Mouse (Mus musculus) heart, embryonic 14.5 days (tissue): ENCODE data around the gene Art4. TPM values are rescaled to one million over a fixed set of nuclear protein-coding genes. Genes with fewer than 3 reads are reported as not detected.

Experiments
- ATAC-seq: fragments of 200-750 bp; cut with Nextera tagmentation; 2 replicates; pipeline ENCODE4 v1.8.0; 2017; ENCODE audit warnings: low read depth, moderate TSS enrichment; ENCODE audit not compliant: insufficient number of reproducible peaks, insufficient read depth, low FRiP score
- H3K27ac ChIP-seq, 2 experiments: fragments of 200-500 bp in 1 of 2; fragments of 300-500 bp in 1 of 2; sonication (generic) in 1 of 2; replicated peaks in 1 of 2; 2 replicates each; pipeline ENCODE4 v1.5.1; 2012 to 2014; ENCODE audit warnings: low read depth in 2 of 2, low read length in 2 of 2, control low read depth in 1 of 2, mild to moderate bottlenecking in 1 of 2, mixed read lengths in 1 of 2; ENCODE audit not compliant: control insufficient read depth in 1 of 2, insufficient read depth in 1 of 2
- H3K27me3 ChIP-seq: fragments of 300-500 bp; sonication (generic); 2 replicates; pipeline ENCODE4 v1.6.1; 2014; ENCODE audit warnings: mild to moderate bottlenecking, low read length, control low read depth; ENCODE audit not compliant: control insufficient read depth, insufficient read depth
- H3K36me3 ChIP-seq: fragments of 300-500 bp; sonication (generic); 2 replicates; pipeline ENCODE4 v1.6.1; 2014; ENCODE audit warnings: mild to moderate bottlenecking, control low read depth, low read length, mixed read lengths; ENCODE audit not compliant: control insufficient read depth, insufficient read depth
- H3K4me1 ChIP-seq, 2 experiments: fragments of 200-500 bp in 1 of 2; fragments of 300-500 bp in 1 of 2; sonication (generic) in 1 of 2; 2 replicates each; pipeline ENCODE4 v1.6.1; 2012 to 2014; ENCODE audit warnings: low read length in 2 of 2, control low read depth in 1 of 2, mixed read lengths in 1 of 2; ENCODE audit not compliant: control insufficient read depth in 2 of 2, insufficient read depth in 2 of 2
- H3K4me2 ChIP-seq: fragments of 300-500 bp; sonication (generic); 2 replicates; pipeline ENCODE4 v1.6.1; 2014; ENCODE audit warnings: mild to moderate bottlenecking, low read length
- H3K4me3 ChIP-seq, 2 experiments: fragments of 200-500 bp in 1 of 2; fragments of 300-500 bp in 1 of 2; sonication (generic) in 1 of 2; 2 replicates each; pipeline ENCODE4 v1.5.1; 2012 to 2014; ENCODE audit warnings: low read length in 2 of 2, mild to moderate bottlenecking in 2 of 2, control low read depth in 1 of 2, low read depth in 1 of 2, moderate library complexity in 1 of 2; ENCODE audit not compliant: control insufficient read depth in 1 of 2, insufficient read depth in 1 of 2
- H3K9ac ChIP-seq: fragments of 300-500 bp; sonication (generic); 2 replicates; pipeline ENCODE4 v1.6.1; 2014; ENCODE audit warnings: mild to moderate bottlenecking, low read length
- H3K9me3 ChIP-seq: fragments of 300-500 bp; sonication (generic); 2 replicates; pipeline ENCODE4 v1.6.1; 2016; ENCODE audit warnings: low read length, control low read depth; ENCODE audit not compliant: control insufficient read depth
- WGBS: fragments of 180-500 bp; shearing (Covaris S2); extraction: QIAGEN DNeasy Blood & Tissue Kit; methylation state at CpG from one replicate; pipeline ENCODE4 v1.1.7; 2014; 5-methylcytosine and 5-hydroxymethylcytosine counted together
- polyA plus RNA-seq: library from polyadenylated mRNA; unstranded; fragments of >200 nt; fragmentation: Nextera tagmentation; extraction: Ambion mirVana; gene quantifications from 2 replicates; pipeline ENCODE4 v1.2.1, GENCODE M21; 2014

Gene Art4
- polyA plus RNA-seq, 1 experiment from 2014 or later = 11.2 TPM

- Histone ChIP-seq H3K9me3 (no peaks in the 10 kb centered on the region), H3K4me3 (no peak overlapping the region), H3K9ac (no peak overlapping the region), H3K27ac (peak overlapping the region in 1 of 2 experiments; percentile 24; a peak in 1 of 4 replicates), H3K36me3 (peaks cover 10% of the 10 kb centered on the region; the same call in 1 of the 2 replicates), H3K27me3 (no peaks in the 10 kb centered on the region), H3K4me1 (peaks cover 28 to 33% of the 10 kb centered on the region in 2 experiments), H3K4me2 (peak overlapping the region; percentile 65; the same call in 1 of the 2 replicates)
- ATAC-seq = no peak
- 79% methylated on average over 11 of the region's 11 CpGs for WGBS
These were observed 3.2 kb downstream of the Art4 start for GRCm38 (mm10) chr6:136854361-136854781.

DNA sequence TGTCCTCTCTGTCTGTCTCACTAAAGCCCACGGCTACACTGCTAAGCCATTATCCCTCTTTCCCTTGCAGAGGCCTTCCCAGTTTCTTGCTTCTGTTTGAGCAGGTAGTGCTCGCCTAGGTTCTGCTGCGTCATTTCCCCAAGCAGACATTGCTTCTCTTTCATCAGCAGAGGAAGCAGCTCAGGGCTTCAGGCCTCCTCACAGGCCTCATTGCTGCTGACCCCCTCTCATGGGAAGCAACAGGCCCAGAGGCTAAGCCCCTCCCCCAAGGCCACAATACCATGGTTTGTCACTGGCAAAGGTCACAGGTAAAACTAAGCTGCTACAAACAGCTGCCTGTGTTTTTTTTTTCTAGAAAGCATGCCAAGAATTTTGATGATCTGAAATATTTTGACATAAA is 4.8 kb downstream of the Art4 start:
- Histone ChIP-seq H3K36me3 (peaks cover 23% of the 10 kb centered on the region; the same call in 1 of the 2 replicates), H3K27me3 (no peaks in the 10 kb centered on the region), H3K4me2 (no peak overlapping the region), H3K4me1 (peaks cover 18 to 23% of the 10 kb centered on the region in 2 experiments), H3K27ac (0 out of 4 replicates have a peak overlapping the region, but pooled peaks have one; percentile 23 to 30), H3K4me3 (no peak overlapping the region), H3K9ac (no peak overlapping the region), H3K9me3 (no peaks in the 10 kb centered on the region)
- ATAC-seq = no peak
- WGBS = 60% methylated on average over 3 of the region's 3 CpGs

GRCm38 (mm10) chr6:136852348-136852747 is 5.2 kb downstream of the Art4 start:
- Histone ChIP-seq H3K4me3 (no peak overlapping the region), H3K9me3 (no peaks in the 10 kb centered on the region), H3K27me3 (no peaks in the 10 kb centered on the region), H3K4me1 (peaks cover 14 to 19% of the 10 kb centered on the region in 2 experiments), H3K27ac (0 out of 4 replicates have a peak overlapping the region, but pooled peaks of 1 of the 2 experiments have one; percentile 30), H3K4me2 (no peak overlapping the region), H3K9ac (no peak overlapping the region), H3K36me3 (peaks cover 23% of the 10 kb centered on the region; the same call in 1 of the 2 replicates)
- WGBS = 79% methylated on average over 4 of the region's 4 CpGs
- no peak for ATAC-seq

DNA sequence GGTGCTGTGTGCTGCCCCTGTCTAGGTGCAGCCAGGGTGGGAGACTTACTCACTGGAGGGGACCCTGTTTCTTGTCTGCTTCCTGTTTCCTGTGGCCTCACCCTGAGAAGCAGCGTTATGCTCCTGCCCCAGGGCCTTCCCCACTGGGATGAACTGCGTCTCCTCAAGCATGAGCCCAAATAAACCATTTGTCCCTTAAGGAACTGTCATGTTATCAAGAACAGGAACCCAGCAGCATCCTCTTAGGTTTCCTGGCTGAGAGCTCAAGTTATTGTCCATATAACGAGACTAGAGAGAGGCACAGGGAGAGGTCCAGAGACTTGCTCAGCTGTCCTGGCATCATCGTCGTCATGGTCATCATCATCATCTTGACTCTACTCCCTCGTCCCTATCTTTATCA is 7.3 kb downstream of the Art4 start:
- Histone ChIP-seq H3K4me1 (peaks cover 2 to 7% of the 10 kb centered on the region in 2 experiments; a peak in 2 of 4 replicates), H3K27ac (peak overlapping the region in 1 of 2 experiments; percentile 37; a peak in 1 of 4 replicates), H3K27me3 (no peaks in the 10 kb centered on the region), H3K4me3 (no peak overlapping the region), H3K4me2 (no peak overlapping the region), H3K36me3 (peaks cover 23% of the 10 kb centered on the region; the same call in 1 of the 2 replicates), H3K9me3 (no peaks in the 10 kb centered on the region), H3K9ac (no peak overlapping the region)
- ATAC-seq = no peak
- whole genome bisulfite sequencing = 68% methylated on average over 6 of the region's 6 CpGs

GRCm38 (mm10) chr6:136848971-136849370 is 8.6 kb downstream of the Art4 start:
- H3K27ac ChIP-seq = no peak overlapping the region
- 81% methylated on average over 5 of the region's 5 CpGs for WGBS
- H3K4me3 ChIP-seq = no peak overlapping the region
- no peak overlapping the region for H3K9ac ChIP-seq
- no peaks in the 10 kb centered on the region for H3K9me3 ChIP-seq
- H3K4me2 ChIP-seq = no peak overlapping the region
- H3K36me3 ChIP-seq = peaks cover 23% of the 10 kb centered on the region; the same call in 1 of the 2 replicates
- no peaks in the 10 kb centered on the region for H3K27me3 ChIP-seq
- H3K4me1 ChIP-seq = peaks cover 2 to 3% of the 10 kb centered on the region in 2 experiments; a peak in 1 of 4 replicates
- no peak for ATAC-seq

DNA sequence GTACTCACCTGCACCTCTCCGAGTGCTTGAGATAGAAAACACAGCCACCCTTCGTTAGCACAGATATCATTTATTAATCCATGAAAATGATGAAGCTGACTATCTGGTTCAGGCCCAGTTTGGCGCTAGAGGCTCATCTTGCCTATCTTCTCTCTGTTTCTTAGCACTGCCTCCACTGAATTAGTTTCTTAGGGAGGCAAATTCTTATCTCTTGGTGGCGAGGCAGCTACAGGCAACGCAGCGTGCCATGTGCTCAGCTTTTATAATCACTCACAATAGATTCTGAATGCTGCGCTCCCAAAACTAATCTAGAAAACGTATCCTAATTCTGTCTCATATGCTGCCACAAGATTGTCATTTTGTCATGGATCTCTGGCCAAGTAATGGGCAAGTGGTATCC is 9.1 kb downstream of the Art4 start:
- Histone ChIP-seq H3K4me1 (peaks cover 2 to 3% of the 10 kb centered on the region in 2 experiments; a peak in 1 of 4 replicates), H3K36me3 (peaks cover 23% of the 10 kb centered on the region; the same call in 1 of the 2 replicates), H3K4me2 (no peak overlapping the region), H3K27ac (no peak overlapping the region), H3K9ac (no peak overlapping the region), H3K9me3 (no peaks in the 10 kb centered on the region), H3K27me3 (no peaks in the 10 kb centered on the region), H3K4me3 (no peak overlapping the region)
- ATAC-seq = no peak
- WGBS = 83% methylated on average over 8 of the region's 8 CpGs

GRCm38 (mm10) chr6:136847790-136848189 is 9.7 kb downstream of the Art4 start:
- H3K9ac ChIP-seq = no peak overlapping the region
- H3K27me3 ChIP-seq = no peaks in the 10 kb centered on the region
- H3K4me3 ChIP-seq = no peak overlapping the region
- H3K4me1 ChIP-seq = peaks cover 2% of the 10 kb centered on the region in 2 experiments; a peak in 1 of 4 replicates
- no peak for ATAC-seq
- peaks cover 23% of the 10 kb centered on the region; the same call in 1 of the 2 replicates for H3K36me3 ChIP-seq
- no peak overlapping the region for H3K27ac ChIP-seq
- H3K9me3 ChIP-seq = no peaks in the 10 kb centered on the region
- no peak overlapping the region for H3K4me2 ChIP-seq
- WGBS = 11% methylated on average over 2 of the region's 2 CpGs

DNA sequence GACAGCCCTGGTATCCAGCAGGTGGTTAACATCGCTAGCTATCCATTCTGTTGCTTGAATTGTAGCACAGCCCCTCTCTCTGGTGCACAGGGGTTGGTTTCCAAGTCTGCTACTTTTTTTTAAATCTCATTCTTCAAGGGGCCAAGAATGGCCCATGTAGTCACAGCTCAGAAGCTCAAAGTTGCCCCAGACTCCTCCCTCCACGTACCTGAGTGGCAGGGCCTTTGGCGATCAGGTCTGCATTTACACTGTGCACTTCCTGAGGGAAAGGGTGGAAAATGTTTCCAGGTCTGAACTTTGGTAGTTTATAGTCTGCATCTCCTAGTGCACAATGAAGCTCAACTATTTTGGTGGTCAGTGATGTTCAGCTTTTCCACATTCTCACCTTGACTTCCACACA is 10.3 kb downstream of the Art4 start:
- Histone ChIP-seq H3K27ac (no peak overlapping the region), H3K9me3 (no peaks in the 10 kb centered on the region), H3K4me1 (no peaks in the 10 kb centered on the region), H3K4me2 (no peak overlapping the region), H3K4me3 (no peak overlapping the region), H3K9ac (no peak overlapping the region), H3K27me3 (no peaks in the 10 kb centered on the region), H3K36me3 (peaks cover 23% of the 10 kb centered on the region; the same call in 1 of the 2 replicates)
- ATAC-seq = no peak
- WGBS = 83% methylated on average over 3 of the region's 3 CpGs
